Mouse (Mus musculus) CD4-positive, CD25-positive, alpha-beta regulatory T cell, adult 4 months (primary cell): ENCODE measurements around the gene Plcb1. TPM values are rescaled to one million over a fixed set of nuclear protein-coding genes. Genes with fewer than 3 reads are reported as not detected.
"Not testable (repeated sequence)": the region's sequence is repeated elsewhere in the genome, so short reads cannot be mapped to it uniquely, and the experiment has no call there.

Experiments used
- ATAC-seq: one replicate; pipeline ENCODE4 v1.8.0; 2017
- polyA plus RNA-seq, 2 experiments: library from polyadenylated mRNA; unstranded; fragments of 100-300 nt; shearing (Covaris generic); gene quantifications; one replicate each; pipeline ENCODE4 v1.2.1; 2017

The Plcb1 gene
- polyA plus RNA-seq, 2 experiments from 2014 or later, result not detected

DNA sequence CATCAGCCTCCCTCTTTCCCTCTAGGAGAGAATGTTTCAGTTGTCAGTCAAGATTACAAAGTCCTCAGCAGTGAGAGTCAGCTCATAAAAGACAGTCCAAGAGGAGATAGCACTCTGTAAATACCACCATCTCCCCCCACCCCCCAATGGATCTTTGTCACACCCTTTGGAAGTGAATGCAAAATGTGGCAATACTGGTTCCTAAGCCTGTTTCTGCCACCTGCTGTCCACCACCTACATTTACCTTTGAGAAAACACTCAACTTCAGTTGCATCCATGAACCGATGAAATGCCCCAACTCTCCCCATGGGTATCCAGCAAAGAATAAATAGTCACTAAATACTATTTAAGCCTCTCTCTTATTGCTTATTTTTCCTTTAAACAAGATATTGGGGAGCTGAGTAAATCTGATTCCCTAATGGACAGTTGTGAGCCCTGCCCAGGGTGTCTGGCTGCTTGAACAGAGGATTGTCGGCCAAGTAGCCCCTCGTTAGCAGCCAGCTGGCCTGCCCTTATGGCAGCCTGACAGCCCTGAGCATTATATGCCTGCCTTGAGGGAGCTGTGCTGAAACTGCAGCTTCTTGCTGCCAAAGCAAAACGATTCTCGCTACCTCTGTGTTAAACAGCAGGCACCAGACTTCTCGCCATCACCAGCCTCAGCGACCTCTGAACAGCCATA lies 537.5 kb downstream of the Plcb1 start:
- ATAC-seq, result no peak

DNA sequence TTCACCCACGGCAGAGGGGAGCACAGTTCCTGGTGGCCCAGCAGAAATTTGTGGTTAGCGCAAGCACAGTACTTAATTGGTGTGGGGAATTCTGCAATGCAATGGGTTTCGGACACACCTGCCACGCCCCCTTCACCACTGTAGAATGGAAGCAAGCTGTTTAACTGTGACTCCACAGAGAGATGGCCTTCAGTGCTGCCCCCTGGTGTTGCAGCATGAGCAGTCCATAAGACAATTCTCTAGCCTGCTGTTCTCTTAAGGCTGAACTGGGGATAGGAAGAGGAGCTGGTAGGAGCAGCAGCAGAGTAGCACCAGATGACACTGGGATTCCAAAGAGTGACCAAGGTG lies 538.1 kb downstream of the Plcb1 start:
- no peak for ATAC-seq

DNA sequence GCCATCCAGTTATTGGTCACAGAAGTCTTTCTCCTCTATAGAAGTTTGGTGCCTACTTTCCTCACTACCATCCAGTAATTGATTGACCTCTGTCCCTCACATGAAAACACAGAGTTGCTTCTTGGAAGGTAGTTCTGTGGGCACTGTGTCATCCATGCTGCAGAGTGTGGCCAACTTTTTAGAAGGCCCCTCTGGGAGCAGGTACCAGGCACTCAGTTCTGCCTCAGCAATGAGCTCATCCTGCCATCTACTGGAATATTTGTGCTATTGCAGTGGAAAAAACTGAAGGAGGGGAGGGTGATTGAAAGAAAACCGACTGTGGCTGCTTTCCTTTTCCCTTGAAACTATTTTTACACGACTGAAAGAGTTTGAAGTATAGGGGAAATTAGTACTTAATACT lies 542.9 kb downstream of the Plcb1 start:
- ATAC-seq, result peak; percentile 56

DNA sequence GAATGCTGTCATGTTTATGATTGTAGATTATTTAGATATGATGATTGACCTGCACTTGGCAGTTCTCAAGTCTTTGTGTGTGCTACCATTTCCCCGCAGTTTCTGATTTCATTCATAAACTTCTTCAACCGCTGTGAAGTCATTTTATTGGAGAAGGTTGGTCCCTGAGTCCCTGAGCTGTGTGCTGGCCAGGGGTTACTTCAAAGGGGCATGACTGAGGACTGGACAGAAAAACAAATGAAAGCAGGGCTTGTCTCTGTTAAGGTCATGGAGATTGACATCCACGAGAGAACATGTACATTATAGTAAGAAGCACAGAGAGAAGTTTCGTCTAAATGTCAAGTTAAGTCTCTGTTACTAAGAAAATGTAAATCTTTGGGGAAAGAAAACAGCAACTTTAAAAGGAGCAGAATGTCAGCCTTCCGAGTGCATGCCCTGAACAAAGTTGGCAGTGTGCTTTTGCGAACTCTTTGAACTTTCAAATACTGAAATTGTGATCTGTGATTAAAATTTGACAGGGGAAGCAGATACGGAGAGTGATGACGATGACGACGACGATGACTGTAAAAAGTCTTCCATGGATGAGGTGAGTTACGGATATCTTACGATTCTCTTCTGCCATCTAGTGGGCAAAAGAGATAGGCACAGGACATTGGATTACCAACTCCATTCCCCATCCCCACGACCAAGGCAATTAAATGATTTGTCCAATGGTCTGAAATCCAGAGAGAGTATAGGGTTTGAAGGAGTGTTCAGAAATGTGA lies 544.1 kb downstream of the Plcb1 start:
- ATAC-seq, result peak; percentile 67

DNA sequence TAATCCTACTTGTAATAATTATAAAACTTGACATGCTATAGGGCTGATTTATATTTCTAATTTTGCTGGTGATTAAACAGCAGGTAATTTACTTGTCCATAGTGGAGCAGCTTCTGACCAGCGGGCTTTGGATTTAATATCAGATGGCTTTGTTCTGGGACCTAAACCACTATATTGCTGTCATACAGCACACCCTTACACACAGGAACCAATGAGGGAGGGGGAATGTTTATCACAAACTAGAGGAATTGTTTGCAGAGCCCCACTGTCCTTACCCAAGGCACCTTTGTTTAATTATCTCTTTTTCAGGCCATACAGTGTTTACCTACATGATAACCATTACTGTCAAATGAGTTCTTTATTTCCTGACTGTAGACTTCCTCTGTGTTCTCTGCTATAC lies 546.0 kb downstream of the Plcb1 start:
- ATAC-seq, result no peak

DNA sequence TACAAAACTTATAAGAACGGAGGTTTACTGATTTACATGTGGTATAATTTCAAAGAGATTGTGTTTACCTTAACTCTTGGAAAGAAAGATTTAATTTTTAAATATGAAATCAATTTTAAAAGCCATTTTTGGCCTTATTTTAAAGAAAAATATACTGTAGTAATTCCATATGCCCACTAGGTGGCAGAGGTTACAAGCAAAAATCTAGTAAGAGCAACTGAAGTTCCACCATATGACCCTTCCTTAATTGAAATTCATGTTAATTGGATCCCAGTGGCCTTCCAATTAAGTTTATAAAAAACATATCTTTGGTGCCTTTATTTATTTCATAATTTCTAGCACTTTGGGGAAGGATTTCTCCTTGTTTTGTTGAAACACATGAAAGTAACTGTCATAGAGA lies 570.4 kb downstream of the Plcb1 start:
- ATAC-seq, result no peak

DNA sequence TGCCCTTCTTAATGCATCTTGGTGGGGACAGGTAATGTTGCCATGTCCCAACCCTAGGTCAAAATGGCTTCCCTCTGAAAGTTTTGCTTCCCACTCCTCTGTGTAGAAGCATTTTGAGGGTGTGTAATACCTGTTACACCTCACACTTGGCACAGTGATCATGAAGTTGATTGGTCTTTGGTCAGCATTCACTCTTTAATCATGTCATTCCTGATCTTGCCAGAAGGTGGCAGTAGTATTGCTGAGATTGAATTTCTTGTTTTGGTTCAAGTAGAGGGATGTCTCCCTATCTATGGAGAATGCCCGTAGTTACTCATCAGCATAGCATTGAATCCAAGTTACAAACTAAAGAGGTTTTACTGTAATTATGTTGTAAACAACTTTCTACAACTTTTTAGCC lies 575.9 kb downstream of the Plcb1 start:
- peak; percentile 41 for ATAC-seq

DNA sequence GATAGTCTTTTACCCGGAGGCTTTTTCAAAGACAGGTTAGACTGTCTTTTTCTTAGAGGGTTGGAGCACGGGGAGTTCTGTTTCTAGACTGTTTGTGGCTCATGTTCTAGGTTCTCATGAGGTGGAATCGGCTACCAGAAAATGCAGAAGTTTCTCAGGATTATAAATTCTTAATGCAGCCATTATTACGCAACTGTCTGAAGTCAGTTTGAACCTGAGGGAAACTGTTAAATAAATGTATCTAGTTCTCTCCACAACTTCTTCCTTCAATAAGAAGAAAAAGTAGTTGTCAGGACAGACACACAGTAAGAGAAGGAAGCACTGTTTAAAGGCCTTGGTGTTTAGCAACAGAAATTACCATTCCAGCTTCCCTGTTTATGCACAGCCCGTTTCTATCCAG lies 577.1 kb downstream of the Plcb1 start:
- ATAC-seq, result no peak

DNA sequence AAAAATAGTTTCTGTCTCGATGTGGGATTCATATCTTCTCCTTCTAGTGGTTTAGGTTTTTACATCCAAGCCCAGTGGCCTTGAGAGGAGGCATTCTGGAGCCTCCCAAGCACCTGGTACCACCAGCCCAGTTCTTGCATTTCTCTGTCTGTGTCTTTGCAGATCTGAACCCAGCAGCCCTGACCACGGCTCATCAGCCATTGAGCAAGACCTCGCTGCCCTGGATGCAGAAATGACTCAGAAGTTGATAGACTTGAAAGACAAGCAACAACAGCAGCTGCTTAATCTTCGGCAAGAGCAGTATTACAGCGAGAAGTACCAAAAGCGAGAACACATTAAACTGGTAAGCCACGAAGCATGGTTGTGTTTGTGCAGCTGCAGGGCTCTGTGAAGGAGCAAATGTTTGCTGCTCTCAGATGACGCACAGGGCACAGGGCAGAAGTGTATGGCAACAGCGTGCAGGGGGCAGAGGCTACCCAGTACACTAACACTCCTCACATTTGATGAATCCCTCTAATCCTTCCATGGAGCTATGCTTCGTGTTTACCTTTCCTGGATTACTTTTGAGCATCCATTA lies 584.5 kb downstream of the Plcb1 start:
- ATAC-seq, result no peak

DNA sequence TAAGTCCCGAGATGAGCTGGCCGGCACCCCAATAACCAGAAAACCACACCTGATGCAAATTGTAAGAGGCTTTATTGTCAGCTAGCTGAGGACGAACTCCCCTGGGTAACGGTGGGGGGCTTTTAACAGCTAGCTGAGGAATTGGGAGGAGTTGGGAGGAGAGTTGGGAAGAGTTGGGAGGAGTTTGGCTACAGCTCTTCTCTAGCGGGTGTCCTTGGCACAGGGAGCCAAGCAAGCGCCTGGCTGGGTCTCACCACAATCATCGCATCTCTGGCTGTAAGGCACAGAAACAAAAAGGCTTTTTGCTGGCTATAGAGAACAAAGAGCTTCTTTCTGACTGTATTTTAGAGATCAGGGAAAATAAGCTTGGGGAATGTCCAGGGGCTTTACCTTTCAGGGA lies 594.9 kb downstream of the Plcb1 start:
- not testable (repeated sequence) for ATAC-seq

DNA sequence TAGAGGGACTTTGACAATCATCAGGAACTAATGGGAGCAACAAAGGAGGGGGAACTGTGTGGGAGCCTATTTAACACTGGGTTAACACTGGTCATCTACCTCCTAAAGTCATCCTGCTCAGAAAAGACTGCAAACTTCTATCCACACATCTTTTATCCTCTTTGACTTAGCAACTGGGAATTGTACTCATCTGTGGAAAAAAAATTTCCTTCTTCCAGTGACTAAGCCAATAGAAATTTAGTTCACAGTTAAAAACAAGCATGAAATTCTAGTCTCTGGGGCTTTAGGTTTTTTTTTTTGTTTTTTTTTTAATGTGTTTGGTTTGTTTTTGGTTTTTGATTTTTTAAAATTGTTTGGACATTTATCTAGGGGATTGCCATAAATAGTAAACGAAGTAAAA lies 595.5 kb downstream of the Plcb1 start:
- ATAC-seq, result no peak

DNA sequence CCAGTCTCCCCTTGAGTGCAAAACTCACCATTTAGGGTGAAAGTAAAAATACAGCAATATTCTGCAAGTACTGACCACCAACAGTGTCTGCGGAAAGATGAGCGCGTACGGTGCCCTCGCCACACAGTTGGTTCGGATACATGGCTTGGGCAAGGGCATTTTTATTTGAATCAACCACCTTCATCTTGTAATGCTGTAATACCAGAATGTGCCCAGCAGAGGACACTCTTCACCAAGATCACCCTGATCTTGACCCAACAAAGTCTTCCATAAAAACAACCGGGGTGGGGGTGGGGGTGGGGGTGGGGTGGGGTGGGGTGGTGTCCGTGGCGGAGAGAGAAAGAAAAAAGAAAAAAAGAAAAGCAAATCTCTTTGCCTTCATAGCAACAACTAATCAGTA lies 602.1 kb downstream of the Plcb1 start:
- no peak for ATAC-seq

DNA sequence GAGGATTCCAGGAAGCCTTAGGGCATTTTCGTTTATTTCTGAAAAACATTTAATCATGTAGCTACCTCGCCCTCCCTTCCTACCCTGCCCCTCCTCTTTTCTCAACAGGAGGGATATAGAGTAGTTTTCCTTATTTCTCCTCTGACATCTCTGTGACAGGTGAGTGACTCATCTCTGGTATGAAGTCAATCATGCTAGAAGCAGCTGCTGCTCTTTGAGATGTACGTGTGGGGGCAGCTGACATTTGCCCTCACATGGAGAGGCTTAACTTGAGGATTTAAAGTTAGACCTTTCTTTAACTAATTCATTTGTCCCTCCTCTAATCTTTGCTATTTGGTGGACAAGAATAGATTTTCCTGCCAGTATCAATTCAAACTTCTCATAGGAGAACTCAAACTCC lies 608.8 kb downstream of the Plcb1 start:
- no peak for ATAC-seq

DNA sequence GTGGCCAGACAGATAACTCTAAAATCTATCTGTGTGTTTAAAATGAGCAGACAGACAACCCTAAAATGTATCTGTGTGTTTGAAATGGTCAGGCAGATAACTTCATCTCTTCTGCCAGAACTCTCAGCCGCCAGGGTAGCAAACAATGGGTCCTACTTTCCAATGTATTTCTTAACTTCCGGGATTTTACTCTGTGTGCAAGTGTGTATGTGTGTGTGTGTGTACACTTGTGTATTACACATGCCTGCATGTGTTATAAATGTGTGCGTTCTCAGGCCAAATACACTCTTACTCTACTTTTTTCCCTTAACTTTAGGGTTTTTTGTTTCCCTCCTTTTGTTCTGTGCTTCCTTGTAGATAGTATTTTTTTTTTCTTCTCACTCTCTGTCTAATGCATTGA lies 610.5 kb downstream of the Plcb1 start:
- no peak for ATAC-seq

DNA sequence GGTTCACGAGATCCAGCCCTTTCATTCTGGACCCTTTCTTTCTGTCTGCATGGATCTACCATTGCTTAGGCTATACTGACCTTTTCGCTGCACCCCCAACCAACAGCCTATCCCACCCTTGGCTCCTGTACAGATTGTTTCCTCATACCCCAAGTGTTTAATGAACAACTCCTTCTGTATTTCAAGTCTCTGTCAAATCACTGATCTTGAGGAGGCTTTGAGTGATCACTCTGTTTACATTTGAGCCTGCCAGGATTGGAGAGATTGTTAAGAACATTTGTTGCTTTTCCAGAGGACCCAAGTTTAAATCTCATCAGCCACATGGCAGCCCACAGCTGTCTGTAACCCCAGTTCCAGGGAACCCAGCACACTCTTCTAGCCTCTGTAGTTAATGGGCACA lies 612.1 kb downstream of the Plcb1 start:
- ATAC-seq, result no peak

DNA sequence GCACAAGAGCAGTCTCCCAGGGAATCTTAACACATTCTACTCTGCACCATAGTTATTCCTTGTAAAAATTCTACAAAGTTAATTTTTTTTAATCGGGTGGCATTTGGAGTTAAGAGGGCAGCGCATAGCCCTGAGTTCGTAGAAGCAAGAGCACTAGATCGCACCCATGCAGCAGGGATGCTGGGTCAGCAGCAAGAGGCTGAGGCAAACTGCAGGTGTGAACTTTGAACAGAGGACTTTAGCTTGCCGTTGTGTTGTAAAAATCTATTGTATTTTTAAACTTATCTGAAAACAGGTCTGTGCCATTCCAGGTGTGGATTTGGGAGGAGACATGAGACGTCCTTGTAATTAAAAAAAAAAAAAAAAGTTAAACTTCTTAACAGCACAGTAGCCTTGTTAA lies 613.9 kb downstream of the Plcb1 start:
- ATAC-seq, result no peak

DNA sequence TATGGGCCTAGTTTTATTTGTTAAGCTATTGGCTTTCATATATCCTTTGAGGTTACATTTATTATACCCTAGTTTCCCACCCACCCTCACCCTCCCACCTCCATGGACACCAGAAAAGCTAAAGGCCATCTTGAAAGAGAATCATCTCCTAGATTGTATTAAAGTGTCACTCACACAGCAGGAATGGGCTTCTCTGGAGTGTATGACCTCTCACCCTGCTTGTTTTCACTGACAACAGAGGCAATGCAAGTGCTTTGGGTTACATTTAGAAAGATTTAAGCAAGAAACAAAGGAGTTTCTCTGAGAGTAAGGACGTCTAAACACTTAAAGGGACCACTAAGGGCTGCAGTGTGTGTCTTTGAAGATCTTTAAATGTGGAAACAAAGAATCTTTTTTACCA lies 617.0 kb downstream of the Plcb1 start:
- no peak for ATAC-seq

DNA sequence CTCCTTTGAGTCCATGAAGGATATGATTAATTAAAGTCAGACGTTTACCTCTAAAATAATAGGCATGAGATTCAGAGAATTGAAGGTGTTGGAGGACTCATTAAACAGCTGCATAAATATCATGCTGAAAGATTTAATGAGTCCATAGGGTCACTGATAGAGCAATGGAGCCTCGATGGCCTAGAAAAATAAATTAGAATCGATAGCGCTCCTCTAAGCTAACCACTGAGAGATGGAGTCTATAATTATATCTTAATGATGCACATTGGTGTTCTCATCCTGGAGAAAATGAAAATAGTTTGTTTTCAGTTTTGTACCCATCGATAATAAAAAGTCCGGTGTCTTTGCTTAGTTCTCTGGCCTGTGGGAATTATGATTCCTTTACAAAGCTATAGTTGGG lies 617.5 kb downstream of the Plcb1 start:
- ATAC-seq, result no peak

DNA sequence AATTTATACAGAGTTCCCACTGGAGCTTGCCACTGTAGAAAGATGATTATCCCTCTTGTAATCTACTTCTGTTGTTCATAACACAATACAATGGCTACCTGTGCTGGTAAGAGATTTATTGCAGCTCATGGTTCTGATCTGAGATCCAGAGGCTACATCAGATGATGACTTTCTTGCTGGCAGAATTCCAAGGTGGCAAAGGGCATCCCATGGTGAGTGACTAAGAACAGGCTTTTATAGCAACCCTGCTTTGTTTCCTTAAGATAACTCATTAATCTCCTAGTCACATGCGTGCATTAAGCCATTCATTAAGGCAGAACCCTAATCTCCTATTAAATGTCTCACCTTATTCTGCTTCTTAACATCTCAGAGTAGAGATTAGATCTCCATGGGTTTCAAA lies 618.2 kb downstream of the Plcb1 start:
- ATAC-seq, result no peak

DNA sequence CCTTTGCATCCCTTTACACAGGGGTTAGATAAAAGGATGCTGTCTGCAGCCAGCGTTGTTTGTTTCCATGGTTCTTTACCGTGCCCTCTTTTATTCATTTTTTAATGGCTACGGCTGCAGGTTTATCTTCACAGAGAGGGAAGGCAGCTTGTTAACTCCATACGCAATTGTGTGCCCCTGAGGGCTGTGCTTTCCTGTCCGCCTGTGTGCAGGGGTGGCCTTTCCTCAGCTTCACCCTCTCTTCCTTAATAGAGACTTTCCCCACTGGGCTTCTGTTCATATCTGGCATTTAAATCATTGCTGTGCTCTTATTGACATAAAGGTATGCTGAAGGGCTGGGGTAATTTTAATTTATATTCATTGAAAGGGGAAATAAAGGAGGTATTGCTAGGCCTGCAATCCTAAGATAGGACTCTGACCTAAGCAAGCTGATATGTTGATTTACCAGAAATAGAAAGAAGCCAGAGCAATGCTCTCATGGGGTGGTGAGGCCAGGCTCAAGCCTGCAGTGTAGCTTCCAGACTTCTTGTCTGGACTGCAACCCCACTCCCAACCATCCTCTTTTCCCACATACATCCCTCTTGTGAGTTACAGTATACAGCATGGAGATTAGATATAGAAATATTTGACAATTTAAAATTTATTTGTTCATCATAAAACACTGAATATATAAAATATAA lies 623.7 kb downstream of the Plcb1 start:
- ATAC-seq, result no peak

DNA sequence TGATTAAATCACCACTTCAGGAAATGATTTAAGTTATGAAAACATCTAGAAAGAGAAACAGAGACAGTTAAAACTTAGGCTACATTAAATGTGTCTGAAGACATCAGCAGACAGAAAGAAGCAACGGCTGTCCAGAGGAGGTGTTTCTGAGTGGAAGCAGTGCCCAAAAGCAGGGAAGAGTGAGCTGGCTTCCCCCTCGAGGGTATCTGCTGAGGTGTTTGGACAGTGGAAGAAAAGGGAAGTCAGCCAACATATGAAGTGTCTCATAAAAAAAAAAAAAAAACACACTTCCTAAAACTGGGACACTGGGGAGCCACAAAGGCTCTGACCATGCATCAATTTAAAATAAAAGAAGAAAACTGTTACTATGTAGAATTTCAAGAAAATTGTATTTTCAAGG lies 625.8 kb downstream of the Plcb1 start:
- ATAC-seq, result no peak

DNA sequence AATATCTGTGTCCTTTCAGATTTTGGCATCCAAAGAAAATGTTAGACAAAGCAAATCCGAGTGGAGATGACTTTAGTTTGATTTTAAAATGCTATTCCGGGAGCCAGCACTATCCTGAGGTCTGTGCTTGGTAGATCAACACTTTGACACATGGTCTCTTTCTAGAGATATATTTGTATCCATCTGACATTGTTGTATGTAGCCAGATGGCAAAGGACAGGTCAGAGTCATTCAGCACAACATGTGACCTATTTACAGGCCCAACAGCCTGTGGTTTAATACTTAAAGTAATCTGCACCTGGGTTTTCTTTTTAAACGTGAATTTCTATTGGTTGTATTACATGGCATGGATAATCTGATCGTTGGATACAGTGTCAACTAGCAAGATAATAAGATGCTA lies 629.3 kb downstream of the Plcb1 start:
- no peak for ATAC-seq

DNA sequence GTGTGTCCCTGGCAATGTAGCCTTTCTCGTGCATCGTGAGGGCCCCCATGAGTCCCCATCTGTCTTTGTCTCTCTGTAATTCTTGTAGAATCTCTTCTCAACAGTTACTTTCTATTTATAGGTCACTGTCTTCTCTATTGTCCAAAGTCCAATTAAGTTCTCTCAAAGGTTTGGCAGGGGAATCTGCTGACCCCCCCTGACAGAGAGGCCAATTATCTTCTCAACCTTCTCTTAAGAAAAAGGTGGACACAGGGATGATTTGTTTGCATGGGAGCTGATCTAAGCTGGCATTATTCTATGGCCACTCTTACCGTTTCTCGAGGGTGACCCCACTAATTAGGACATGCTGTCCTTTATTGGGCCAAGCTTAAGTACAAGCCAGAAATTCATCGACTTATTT lies 633.4 kb downstream of the Plcb1 start:
- no peak for ATAC-seq
